Mouse (Mus musculus) kidney, postnatal 0 days (tissue): ENCODE data around the gene Ece1. TPM values are rescaled to one million over a fixed set of nuclear protein-coding genes. Genes with fewer than 3 reads are reported as not detected.

Experiments
- ATAC-seq: fragments of 200-750 bp; cut with Nextera tagmentation; replicated peaks from 2 replicates; pipeline ENCODE4 v1.8.0; 2017; ENCODE audit warnings: low read depth, moderate number of reproducible peaks, moderate TSS enrichment, moderate library complexity; ENCODE audit not compliant: low FRiP score
- DNase-seq: peaks from one replicate; pipeline ENCODE4 v3.0.0-alpha.2; 2016; ENCODE audit warnings: low spot score
- H3K27ac ChIP-seq: fragments of 300-500 bp; sonication (generic); 2 replicates; pipeline ENCODE4 v1.5.1; 2014; ENCODE audit warnings: mild to moderate bottlenecking
- H3K27me3 ChIP-seq: fragments of 300-500 bp; sonication (generic); 2 replicates; pipeline ENCODE4 v1.6.1; 2014; ENCODE audit warnings: low read length, mixed read lengths; ENCODE audit not compliant: insufficient read depth
- H3K36me3 ChIP-seq: fragments of 300-500 bp; sonication (generic); 2 replicates; pipeline ENCODE4 v1.6.1; 2014; ENCODE audit warnings: low read length, mixed read lengths; ENCODE audit not compliant: insufficient read depth
- H3K4me1 ChIP-seq: fragments of 300-500 bp; sonication (generic); replicated peaks from 2 replicates; pipeline ENCODE4 v1.6.1; 2014; ENCODE audit warnings: antibody characterized with exemption, low read length, mixed read lengths; ENCODE audit not compliant: insufficient read depth
- H3K4me2 ChIP-seq: fragments of 300-500 bp; sonication (generic); 2 replicates; pipeline ENCODE4 v1.6.1; 2014; ENCODE audit warnings: mild to moderate bottlenecking, low read length, moderate library complexity, mixed read lengths
- H3K4me3 ChIP-seq: fragments of 300-500 bp; sonication (generic); replicated peaks from 2 replicates; pipeline ENCODE4 v1.5.1; 2014; ENCODE audit warnings: low read depth, low read length
- H3K9ac ChIP-seq: fragments of 300-500 bp; sonication (generic); 2 replicates; pipeline ENCODE4 v1.6.1; 2014; ENCODE audit warnings: low read depth, low read length
- H3K9me3 ChIP-seq: fragments of 300-500 bp; sonication (generic); replicated peaks from 2 replicates; pipeline ENCODE4 v1.6.1; 2016; ENCODE audit warnings: low read length, inconsistent platforms, mixed read lengths
- CTCF ChIP-seq: IDR thresholded peaks from 2 replicates; pipeline ENCODE4 v1.5.1; 2016; ENCODE audit warnings: antibody characterized with exemption, low read depth, mild to moderate bottlenecking, moderate library complexity
- WGBS: fragments of 180-500 bp; shearing (Covaris S2); extraction: QIAGEN DNeasy Blood & Tissue Kit; methylation state at CpG from one replicate; pipeline ENCODE4 v1.1.7; 2014; 5-methylcytosine and 5-hydroxymethylcytosine counted together
- polyA plus RNA-seq: library from polyadenylated mRNA; unstranded; fragments of >200 nt; fragmentation: Nextera tagmentation; extraction: Ambion mirVana; gene quantifications from 2 replicates; pipeline ENCODE4 v1.2.1, GENCODE M21; 2015

Ece1 gene
- polyA plus RNA-seq, 1 experiment from 2014 or later: 40.8 TPM

DNA sequence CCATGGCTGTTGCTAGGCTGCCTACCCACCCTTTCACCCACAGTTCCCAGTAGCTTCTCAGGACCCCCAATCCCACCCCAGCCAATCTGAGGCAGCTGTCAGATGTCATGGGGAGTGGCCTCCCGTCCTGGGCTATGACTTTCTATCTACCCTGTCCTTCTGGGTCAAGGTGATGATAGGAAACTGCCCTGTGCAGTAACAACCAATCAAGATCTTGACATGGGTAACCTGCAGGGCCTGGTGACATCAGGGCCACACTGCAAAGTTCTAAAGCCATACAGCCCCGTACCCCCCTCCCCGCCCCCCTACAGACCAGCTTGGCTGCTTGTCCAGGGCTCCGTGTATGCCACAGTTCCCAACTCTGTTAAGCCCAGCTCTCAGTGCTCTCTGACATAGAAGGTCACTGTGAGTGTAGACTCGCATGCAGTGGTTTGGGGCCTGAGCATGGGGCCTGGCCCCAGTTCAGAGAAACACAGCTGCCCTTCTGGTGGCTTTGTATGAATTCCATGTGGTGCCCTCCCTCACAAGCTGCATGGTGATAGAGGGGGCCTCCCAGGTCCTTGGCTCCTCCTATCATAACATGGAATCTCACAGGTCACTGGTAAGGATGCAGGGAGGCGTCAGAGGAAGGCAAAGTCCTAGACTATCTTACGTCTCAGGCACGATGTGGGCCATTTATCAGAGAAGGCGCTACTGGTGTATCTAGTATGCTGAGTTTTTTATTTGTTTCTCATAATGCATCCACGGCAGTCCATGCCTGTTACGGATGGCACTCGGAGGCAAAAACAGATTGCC is 65.9 kb downstream of the Ece1 start:
- H3K4me3 ChIP-seq: no peak overlapping the region
- no peak overlapping the region for H3K9ac ChIP-seq
- no peaks in the 10 kb centered on the region for H3K36me3 ChIP-seq
- H3K4me2 ChIP-seq: no peak overlapping the region
- DNase-seq (no peak), ATAC-seq (no peak)
- no peak for TF ChIP-seq CTCF
- H3K27ac ChIP-seq: no peak overlapping the region
- WGBS: 78% methylated on average over 12 of the region's 12 CpGs
- peaks cover 19% of the 10 kb centered on the region for H3K4me1 ChIP-seq
- H3K27me3 ChIP-seq: no peaks in the 10 kb centered on the region
- H3K9me3 ChIP-seq: no peaks in the 10 kb centered on the region

DNA sequence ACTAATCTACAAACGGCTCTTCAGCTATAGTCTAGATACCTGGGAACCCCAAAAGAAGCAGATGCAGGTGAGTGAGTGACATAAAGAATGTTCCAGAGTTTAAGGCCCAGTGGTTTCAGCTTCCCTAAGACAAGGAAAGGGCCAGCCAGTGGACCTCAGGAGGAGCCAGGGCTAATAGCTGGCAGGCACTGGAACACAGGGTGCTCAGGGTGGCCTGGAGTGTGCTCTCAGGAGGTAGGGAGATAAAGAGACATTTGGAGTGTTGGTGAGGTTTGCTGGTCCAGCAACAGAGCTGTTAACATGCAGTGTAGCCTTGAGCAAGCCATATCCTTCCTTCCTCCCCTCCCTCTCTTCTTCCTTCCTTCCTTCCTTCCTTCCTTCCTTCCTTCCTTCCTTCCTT is 66.8 kb downstream of the Ece1 start:
- Histone ChIP-seq H3K4me1 (peaks cover 19% of the 10 kb centered on the region), H3K9me3 (no peaks in the 10 kb centered on the region), H3K27ac (no peak overlapping the region), H3K9ac (no peak overlapping the region), H3K4me2 (no peak overlapping the region), H3K4me3 (no peak overlapping the region), H3K36me3 (no peaks in the 10 kb centered on the region), H3K27me3 (no peaks in the 10 kb centered on the region)
- 82% methylated on average over 1 of the region's 1 CpGs for WGBS
- no peak for TF ChIP-seq CTCF
- no peak for DNase-seq
- ATAC-seq: no peak

DNA sequence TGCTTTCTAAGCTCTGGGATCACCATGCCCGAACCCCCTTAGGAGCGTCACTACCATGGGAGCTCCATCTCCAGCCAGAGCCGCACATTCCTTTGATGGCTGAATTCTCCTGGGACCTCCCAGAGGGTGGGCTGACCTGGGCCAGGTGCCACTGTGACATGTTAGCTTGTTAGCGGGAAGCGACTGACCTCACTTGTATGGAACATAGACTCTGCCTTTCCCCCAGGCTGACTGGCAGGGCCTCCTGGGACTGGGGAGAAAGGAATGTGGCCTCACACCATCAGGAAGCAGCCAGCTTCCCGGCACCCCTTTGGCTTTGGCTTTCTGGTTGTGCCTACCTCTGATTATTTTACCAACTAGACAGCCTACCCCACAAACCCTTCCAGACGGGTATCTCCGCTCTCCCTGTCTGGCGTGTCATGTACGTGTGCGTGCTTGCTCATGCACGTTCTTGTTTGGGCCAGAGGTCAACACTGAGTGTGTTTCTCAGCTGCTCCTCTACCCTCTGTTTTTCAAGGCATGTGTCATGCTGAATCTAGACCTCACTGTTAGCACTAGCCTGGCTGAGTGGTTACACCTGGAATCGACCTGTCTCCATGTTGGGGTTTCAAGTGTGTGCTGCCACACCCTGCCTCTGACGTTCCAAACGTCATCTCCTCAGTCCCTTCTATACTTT is 67.4 kb downstream of the Ece1 start:
- Histone ChIP-seq H3K4me3 (no peak overlapping the region), H3K4me2 (no peak overlapping the region), H3K27ac (peak overlapping the region; percentile 81; the same call in 1 of the 2 replicates), H3K9ac (no peak overlapping the region), H3K4me1 (peaks cover 19% of the 10 kb centered on the region), H3K9me3 (no peaks in the 10 kb centered on the region), H3K27me3 (no peaks in the 10 kb centered on the region), H3K36me3 (no peaks in the 10 kb centered on the region)
- DNase-seq: no peak
- 0 out of 2 replicates have a peak, but pooled peaks have one; percentile 22 for ATAC-seq
- 50% methylated on average over 15 of the region's 15 CpGs for WGBS
- TF ChIP-seq CTCF: no peak

DNA sequence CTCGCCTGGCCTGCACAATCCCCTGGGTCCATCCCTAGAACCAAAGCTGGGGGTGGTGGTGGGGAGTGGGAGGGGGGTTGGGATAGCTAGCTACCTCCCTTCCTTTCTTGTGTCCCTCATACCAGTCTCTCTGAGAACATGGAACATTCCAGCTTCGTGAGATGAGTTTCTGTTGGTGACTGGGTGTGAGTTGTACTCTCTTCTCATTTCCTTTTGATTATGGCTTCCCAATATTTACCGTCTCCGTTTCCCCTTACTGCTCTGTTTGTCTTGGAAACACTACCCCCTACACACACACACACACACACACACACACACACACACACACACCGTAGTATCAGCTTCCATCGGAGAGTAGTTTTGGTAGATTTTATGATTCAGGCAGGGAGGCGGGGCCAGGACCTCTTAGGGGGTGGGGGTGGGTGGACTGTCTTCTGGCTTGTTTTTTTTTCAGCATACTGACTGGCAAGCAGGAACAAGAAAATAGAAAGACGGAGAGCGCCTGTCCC is 68.5 kb downstream of the Ece1 start:
- H3K4me2 ChIP-seq: peak overlapping the region; percentile 38
- no peak overlapping the region for H3K4me3 ChIP-seq
- H3K9me3 ChIP-seq: no peaks in the 10 kb centered on the region
- H3K27ac ChIP-seq: peak overlapping the region; percentile 81
- no peak overlapping the region for H3K9ac ChIP-seq
- H3K27me3 ChIP-seq: no peaks in the 10 kb centered on the region
- ATAC-seq: peak; percentile 18
- peaks cover 6% of the 10 kb centered on the region; the same call in 1 of the 2 replicates for H3K36me3 ChIP-seq
- no peak for TF ChIP-seq CTCF
- no peak for DNase-seq
- WGBS: 10% methylated on average over 9 of the region's 9 CpGs
- H3K4me1 ChIP-seq: peaks cover 19% of the 10 kb centered on the region

DNA sequence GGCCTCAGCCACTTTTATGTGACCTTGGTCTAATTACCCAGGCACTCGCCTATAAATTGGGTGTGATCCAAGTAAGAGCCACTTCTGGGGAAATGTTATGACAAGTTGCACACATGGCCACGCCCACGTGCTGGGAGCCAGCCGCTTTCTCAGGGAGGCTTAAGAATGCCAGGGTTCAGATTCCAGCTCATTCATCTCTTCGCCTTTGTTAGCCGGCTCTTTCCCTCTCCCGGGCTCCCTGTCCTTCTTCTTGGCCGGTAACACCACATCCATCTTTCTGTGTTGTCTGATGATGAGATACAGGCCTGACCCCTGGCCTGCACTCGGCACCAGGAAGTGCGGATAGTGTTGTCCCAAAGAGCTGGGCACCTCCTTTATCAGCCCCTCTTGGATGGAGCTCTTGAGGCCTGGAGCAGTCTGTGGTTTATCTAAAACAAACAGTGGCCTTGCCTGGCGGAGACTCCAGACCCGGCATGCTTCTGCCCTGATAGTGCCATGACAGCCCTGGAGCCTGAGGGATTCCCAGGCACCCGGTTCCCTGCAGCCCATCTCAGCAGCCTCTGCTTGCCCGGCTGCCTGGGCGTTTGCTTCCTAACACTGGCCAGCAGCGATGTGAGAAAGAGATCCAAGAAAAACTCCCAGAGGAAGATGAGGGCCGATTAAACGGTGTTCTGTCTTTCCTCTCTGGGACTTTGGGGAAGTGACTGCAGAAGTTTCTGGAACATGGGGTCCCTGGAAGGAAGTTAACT is 69.1 kb downstream of the Ece1 start:
- Histone ChIP-seq H3K4me1 (peaks cover 19% of the 10 kb centered on the region), H3K27ac (peak overlapping the region; percentile 81), H3K4me3 (no peak overlapping the region), H3K36me3 (peaks cover 7% of the 10 kb centered on the region; the same call in 1 of the 2 replicates), H3K27me3 (no peaks in the 10 kb centered on the region), H3K9me3 (no peaks in the 10 kb centered on the region), H3K9ac (no peak overlapping the region), H3K4me2 (peak overlapping the region; percentile 38)
- peak; percentile 49 for ATAC-seq
- WGBS: 11% methylated on average over 18 of the region's 18 CpGs
- no peak for TF ChIP-seq CTCF
- DNase-seq: peak; percentile 95
